Mouse (Mus musculus) liver, embryonic 14.5 days (tissue): ENCODE data around the gene Bloc1s3. TPM values are rescaled to one million over a fixed set of nuclear protein-coding genes. Genes with fewer than 3 reads are reported as not detected.

Experiments
- ATAC-seq: fragments of 200-750 bp; cut with Nextera tagmentation; 2 replicates; pipeline ENCODE4 v1.8.0; 2017; ENCODE audit warnings: moderate number of reproducible peaks, mild to moderate bottlenecking, moderate library complexity; ENCODE audit not compliant: insufficient read depth
- DNase-seq, 3 experiments: peaks; one replicate each; pipeline ENCODE4 v3.0.0-alpha.2; 2012 to 2013; ENCODE audit warnings: low read depth in 3 of 3, low spot score in 3 of 3
- H3K27ac ChIP-seq: fragments of 300-500 bp; sonication (generic); 2 replicates; pipeline ENCODE4 v1.5.1; 2014; ENCODE audit warnings: moderate library complexity, mild to moderate bottlenecking, control low read depth, inconsistent platforms
- H3K27me3 ChIP-seq: fragments of 300-500 bp; sonication (generic); 2 replicates; pipeline ENCODE4 v1.6.1; 2014; ENCODE audit warnings: mild to moderate bottlenecking, low read length, moderate library complexity; ENCODE audit not compliant: control insufficient read depth, insufficient read depth
- H3K36me3 ChIP-seq: fragments of 300-500 bp; sonication (generic); replicated peaks from 2 replicates; pipeline ENCODE4 v1.6.1; 2014; ENCODE audit warnings: low read depth; ENCODE audit not compliant: control insufficient read depth, insufficient read depth
- H3K4me1 ChIP-seq, 2 experiments: fragments of 200-500 bp in 1 of 2; fragments of 300-500 bp in 1 of 2; sonication (generic) in 1 of 2; replicated peaks; 2 replicates each; pipeline ENCODE4 v1.6.1; 2012 to 2014; ENCODE audit warnings: antibody characterized with exemption in 1 of 2, inconsistent platforms in 1 of 2, low read length in 1 of 2; ENCODE audit not compliant: control insufficient read depth in 2 of 2, insufficient read depth in 2 of 2
- H3K4me2 ChIP-seq: fragments of 300-500 bp; sonication (generic); 2 replicates; pipeline ENCODE4 v1.6.1; 2014; ENCODE audit warnings: low read depth, mild to moderate bottlenecking, control low read depth, moderate library complexity
- H3K4me3 ChIP-seq, 2 experiments: fragments of 200-500 bp in 1 of 2; fragments of 300-500 bp in 1 of 2; sonication (generic) in 1 of 2; 2 replicates each; pipeline ENCODE4 v1.5.1; 2012 to 2014; ENCODE audit warnings: low read depth in 2 of 2, low read length in 2 of 2, mild to moderate bottlenecking in 2 of 2, control low read depth in 1 of 2, inconsistent platforms in 1 of 2, moderate library complexity in 1 of 2; ENCODE audit not compliant: insufficient read depth in 1 of 2
- H3K9ac ChIP-seq: fragments of 300-500 bp; sonication (generic); replicated peaks from 2 replicates; pipeline ENCODE4 v1.6.1; 2014; ENCODE audit warnings: mild to moderate bottlenecking, control low read depth, moderate library complexity
- H3K9me3 ChIP-seq: fragments of 300-500 bp; sonication (generic); 2 replicates; pipeline ENCODE4 v1.6.1; 2016; ENCODE audit warnings: low read length, mixed read lengths; ENCODE audit not compliant: control insufficient read depth
- CTCF ChIP-seq: IDR thresholded peaks from 2 replicates; pipeline ENCODE4 v1.5.1; 2016; ENCODE audit warnings: antibody characterized with exemption, low read depth, control low read depth
- EP300 ChIP-seq: IDR thresholded peaks from 2 replicates; pipeline ENCODE4 v1.6.1; 2016; ENCODE audit warnings: antibody characterized with exemption, low read depth
- WGBS: fragments of 180-500 bp; shearing (Covaris S2); extraction: QIAGEN DNeasy Blood & Tissue Kit; methylation state at CpG from one replicate; pipeline ENCODE4 v1.1.7; 2014; ENCODE audit not compliant: insufficient replicate concordance; 5-methylcytosine and 5-hydroxymethylcytosine counted together
- polyA plus RNA-seq, 2 experiments: library from polyadenylated mRNA; depleted of rRNA in 1 of 2; stranded (reverse) in 1 of 2; unstranded in 1 of 2; fragments of >200 nt; fragmentation: Nextera tagmentation in 1 of 2; extraction: Ambion mirVana in 1 of 2; gene quantifications; 2 replicates each; pipeline versions ENCODE4 v1.2.1 to v1.2.3; 2012 to 2014

Gene Bloc1s3
- polyA plus RNA-seq, 2 experiments: 0.39 to 2.0 TPM

DNA sequence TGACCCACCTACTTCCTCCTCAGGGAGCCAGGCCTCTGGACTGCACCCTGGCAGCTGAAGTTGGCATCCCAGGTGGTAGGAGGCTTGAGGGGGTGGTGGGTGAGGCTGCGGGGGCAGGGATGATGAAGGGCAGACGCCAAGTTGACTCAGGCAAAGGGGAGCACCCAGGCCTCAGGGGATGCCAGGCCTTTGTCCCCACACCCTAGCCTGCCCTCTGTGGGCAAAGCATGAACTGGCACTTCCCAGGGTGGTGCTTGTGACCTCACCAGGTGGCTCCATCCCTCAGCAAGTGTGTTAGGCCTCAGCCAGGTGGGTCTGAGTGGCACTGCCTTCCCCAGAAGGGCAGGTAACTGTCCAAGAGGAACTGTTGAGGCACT, 16.9 kb upstream of the Bloc1s3 start:
- Histone ChIP-seq H3K27me3 (peaks cover 52% of the 10 kb centered on the region), H3K36me3 (peaks cover 3% of the 10 kb centered on the region; the same call in 1 of the 2 replicates), H3K4me2 (no peak overlapping the region), H3K4me3 (no peak overlapping the region), H3K9me3 (no peaks in the 10 kb centered on the region), H3K27ac (no peak overlapping the region), H3K9ac (no peak overlapping the region), H3K4me1 (no peaks in the 10 kb centered on the region)
- DNase-seq (no peak), ATAC-seq (no peak)
- TF ChIP-seq EP300 (no peak), CTCF (no peak)
- 54% methylated on average over 2 of the region's 2 CpGs for WGBS

- TF ChIP-seq EP300: no peak
- TF ChIP-seq CTCF: no peak
- Histone ChIP-seq H3K4me1 (no peaks in the 10 kb centered on the region), H3K4me2 (peak overlapping the region; percentile 53), H3K4me3 (peak overlapping the region in 1 of 2 experiments; percentile 0; a peak in 1 of 4 replicates), H3K9ac (no peak overlapping the region), H3K36me3 (no peaks in the 10 kb centered on the region; the same call in 1 of the 2 replicates), H3K9me3 (no peaks in the 10 kb centered on the region), H3K27me3 (peaks cover 58% of the 10 kb centered on the region), H3K27ac (no peak overlapping the region)
- ATAC-seq: no peak
- 19% methylated on average over 24 of the region's 24 CpGs for WGBS
- DNase-seq: no peak
Observed at GRCm38 (mm10) chr7:19524420-19525104, 16.4 kb upstream of the Bloc1s3 start.

- Histone ChIP-seq H3K4me1 (no peaks in the 10 kb centered on the region), H3K27ac (no peak overlapping the region), H3K9me3 (no peaks in the 10 kb centered on the region), H3K36me3 (no peaks in the 10 kb centered on the region), H3K4me2 (peak overlapping the region; percentile 53), H3K4me3 (peak overlapping the region in 1 of 2 experiments; percentile 0; a peak in 2 of 4 replicates), H3K9ac (no peak overlapping the region), H3K27me3 (peaks cover 64% of the 10 kb centered on the region)
- ATAC-seq (no peak), DNase-seq (no peak)
- WGBS: under 1% methylated on average over 64 of the region's 64 CpGs
- TF ChIP-seq EP300 (no peak), CTCF (peak; percentile 67)
Observed at GRCm38 (mm10) chr7:19523757-19524419, 15.7 kb upstream of the Bloc1s3 start.

- Histone ChIP-seq H3K9me3 (no peaks in the 10 kb centered on the region), H3K27me3 (peaks cover 70% of the 10 kb centered on the region), H3K36me3 (no peaks in the 10 kb centered on the region), H3K4me2 (peak overlapping the region; percentile 53), H3K4me3 (no peak overlapping the region; a peak in 1 of 4 replicates), H3K9ac (no peak overlapping the region), H3K27ac (no peak overlapping the region), H3K4me1 (no peaks in the 10 kb centered on the region)
- WGBS: 11% methylated on average over 72 of the region's 72 CpGs
- ATAC-seq: no peak
- TF ChIP-seq EP300 (no peak), CTCF (no peak)
- DNase-seq: no peak
Observed at GRCm38 (mm10) chr7:19523017-19523756, 15.0 kb upstream of the Bloc1s3 start.

DNA sequence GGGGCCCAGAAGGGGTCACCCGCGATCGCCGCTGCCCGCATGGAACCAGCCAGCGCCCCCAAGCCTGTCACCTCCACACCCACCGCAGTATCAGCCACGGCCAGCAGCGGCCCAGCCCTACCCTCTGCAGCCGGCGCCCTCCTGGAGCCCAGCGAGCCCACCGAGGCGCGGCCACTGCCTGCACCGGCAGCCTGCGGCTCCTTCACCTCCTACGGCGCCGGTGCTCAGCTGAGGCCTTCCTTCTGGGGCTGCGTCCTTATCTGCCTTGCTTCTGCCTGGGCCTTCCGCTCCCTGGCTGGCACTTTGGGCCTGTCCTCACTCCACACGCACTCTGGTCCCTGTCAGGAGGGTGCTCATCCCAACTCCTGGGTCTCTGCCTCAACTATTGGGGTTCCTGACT, 11.9 kb upstream of the Bloc1s3 start:
- no peak for TF ChIP-seq CTCF
- no peak for TF ChIP-seq EP300
- no peaks in the 10 kb centered on the region for H3K9me3 ChIP-seq
- ATAC-seq (no peak), DNase-seq (no peak)
- H3K27ac ChIP-seq: no peak overlapping the region
- 6% methylated on average over 23 of the region's 23 CpGs for WGBS
- no peaks in the 10 kb centered on the region for H3K36me3 ChIP-seq
- H3K9ac ChIP-seq: no peak overlapping the region; the same call in 1 of the 2 replicates
- peak overlapping the region in 1 of 2 experiments; percentile 16; a peak in 1 of 4 replicates for H3K4me3 ChIP-seq
- peaks cover 81% of the 10 kb centered on the region for H3K27me3 ChIP-seq
- no peaks in the 10 kb centered on the region for H3K4me1 ChIP-seq
- H3K4me2 ChIP-seq: peak overlapping the region; percentile 39
